Mouse (Mus musculus) lung, embryonic 15.5 days (tissue): Measurements from ENCODE around the gene Stk11. TPM values are rescaled to one million over a fixed set of nuclear protein-coding genes. Genes with fewer than 3 reads are reported as not detected.
A peak's percentile ranks its signal among the peaks of the same experiment; 100 is the strongest.

Experiments used
- ATAC-seq: fragments of 200-750 bp; cut with Nextera tagmentation; 2 replicates; pipeline ENCODE4 v1.8.0; 2017; ENCODE audit warnings: moderate number of reproducible peaks, borderline replicate concordance; ENCODE audit not compliant: low FRiP score, low TSS enrichment; ENCODE audit errors: extremely low read depth
- H3K27ac ChIP-seq: fragments of 300-500 bp; sonication (generic); 2 replicates; pipeline ENCODE4 v1.5.1; 2015; ENCODE audit warnings: moderate library complexity, mild to moderate bottlenecking, inconsistent platforms
- H3K27me3 ChIP-seq: fragments of 300-500 bp; sonication (generic); 2 replicates; pipeline ENCODE4 v1.6.1; 2015; ENCODE audit warnings: inconsistent platforms
- H3K36me3 ChIP-seq: fragments of 300-500 bp; sonication (generic); 2 replicates; pipeline ENCODE4 v1.6.1; 2015; ENCODE audit warnings: inconsistent platforms
- H3K4me1 ChIP-seq: fragments of 300-500 bp; sonication (generic); 2 replicates; pipeline ENCODE4 v1.6.1; 2015; ENCODE audit warnings: inconsistent platforms
- H3K4me2 ChIP-seq: fragments of 300-500 bp; sonication (generic); 2 replicates; pipeline ENCODE4 v1.6.1; 2015; ENCODE audit warnings: inconsistent platforms, mild to moderate bottlenecking, moderate library complexity
- H3K4me3 ChIP-seq: fragments of 300-500 bp; sonication (generic); 2 replicates; pipeline ENCODE4 v1.5.1; 2015; ENCODE audit warnings: mild to moderate bottlenecking, inconsistent platforms
- H3K9ac ChIP-seq: fragments of 300-500 bp; sonication (generic); 2 replicates; pipeline ENCODE4 v1.6.1; 2015; ENCODE audit warnings: inconsistent platforms
- H3K9me3 ChIP-seq: fragments of 300-500 bp; sonication (generic); 2 replicates; pipeline ENCODE4 v1.6.1; 2016; ENCODE audit warnings: inconsistent platforms
- whole genome bisulfite sequencing: fragments of 180-500 bp; shearing (Covaris S2); methylation state at CpG from one replicate; pipeline ENCODE4 v1.1.7; 2015; 5-methylcytosine and 5-hydroxymethylcytosine counted together
- polyA plus RNA-seq: library from polyadenylated mRNA; unstranded; fragments of >200 nt; fragmentation: Nextera tagmentation; extraction: Ambion mirVana; gene quantifications from 2 replicates; pipeline ENCODE4 v1.2.1, GENCODE M21; 2015

Stk11 gene
- polyA plus RNA-seq, 1 experiment from 2014 or later: 18.6 TPM

DNA sequence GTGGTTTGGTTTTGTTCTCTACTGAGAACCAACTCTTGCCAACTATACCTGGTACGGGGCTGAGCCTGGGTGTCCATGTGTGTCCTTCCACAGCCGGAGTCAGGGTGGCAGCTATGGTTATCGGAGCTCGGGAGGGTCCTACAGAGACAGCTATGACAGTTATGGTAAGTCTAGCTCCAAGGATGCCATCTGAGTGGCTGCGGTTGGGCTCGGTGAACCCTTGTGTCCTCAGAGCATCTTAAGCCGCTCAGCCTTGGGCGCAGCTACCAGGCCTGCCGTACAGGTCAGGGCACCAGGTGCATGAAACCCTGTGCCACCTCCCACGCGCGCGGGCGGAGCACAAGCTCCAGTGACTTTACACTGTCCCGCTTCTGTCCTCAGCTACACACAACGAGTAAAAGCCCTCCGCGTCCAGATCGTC, 55.0 kb downstream of the Stk11 start:
- ATAC-seq: no peak
- H3K9ac ChIP-seq: no peak overlapping the region
- H3K36me3 ChIP-seq: peaks cover 26% of the 10 kb centered on the region
- no peaks in the 10 kb centered on the region for H3K27me3 ChIP-seq
- no peak overlapping the region for H3K4me2 ChIP-seq
- no peaks in the 10 kb centered on the region for H3K9me3 ChIP-seq
- WGBS: 93% methylated on average over 19 of the region's 19 CpGs
- H3K27ac ChIP-seq: no peak overlapping the region
- H3K4me1 ChIP-seq: peaks cover 48% of the 10 kb centered on the region
- no peak overlapping the region for H3K4me3 ChIP-seq

DNA sequence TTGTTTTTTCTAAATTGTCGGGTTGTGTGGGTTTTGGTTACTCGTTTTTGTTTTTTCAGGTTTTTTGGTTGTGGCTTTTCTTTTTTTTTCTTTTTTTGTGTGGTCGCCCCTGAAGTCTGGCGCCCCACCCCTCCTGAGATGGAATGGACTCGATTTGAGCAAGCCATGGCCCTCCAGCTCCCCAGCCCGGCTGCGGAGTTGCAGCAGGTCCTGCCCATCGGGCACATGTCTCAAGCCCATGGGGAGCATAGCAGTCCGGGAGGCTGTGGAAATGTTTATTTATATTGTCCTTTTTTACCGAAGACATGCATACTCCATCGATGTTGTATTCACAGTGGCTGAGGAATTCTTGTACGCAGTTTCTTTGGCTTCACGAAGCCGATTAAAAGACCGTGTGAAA, 55.6 kb downstream of the Stk11 start:
- Histone ChIP-seq H3K4me3 (no peak overlapping the region), H3K9me3 (no peaks in the 10 kb centered on the region), H3K27ac (no peak overlapping the region), H3K4me1 (peaks cover 46% of the 10 kb centered on the region), H3K27me3 (no peaks in the 10 kb centered on the region), H3K4me2 (no peak overlapping the region), H3K36me3 (peaks cover 26% of the 10 kb centered on the region), H3K9ac (0 out of 2 replicates have a peak overlapping the region, but pooled peaks have one; percentile 6)
- 77% methylated on average over 15 of the region's 15 CpGs for WGBS
- ATAC-seq: no peak

DNA sequence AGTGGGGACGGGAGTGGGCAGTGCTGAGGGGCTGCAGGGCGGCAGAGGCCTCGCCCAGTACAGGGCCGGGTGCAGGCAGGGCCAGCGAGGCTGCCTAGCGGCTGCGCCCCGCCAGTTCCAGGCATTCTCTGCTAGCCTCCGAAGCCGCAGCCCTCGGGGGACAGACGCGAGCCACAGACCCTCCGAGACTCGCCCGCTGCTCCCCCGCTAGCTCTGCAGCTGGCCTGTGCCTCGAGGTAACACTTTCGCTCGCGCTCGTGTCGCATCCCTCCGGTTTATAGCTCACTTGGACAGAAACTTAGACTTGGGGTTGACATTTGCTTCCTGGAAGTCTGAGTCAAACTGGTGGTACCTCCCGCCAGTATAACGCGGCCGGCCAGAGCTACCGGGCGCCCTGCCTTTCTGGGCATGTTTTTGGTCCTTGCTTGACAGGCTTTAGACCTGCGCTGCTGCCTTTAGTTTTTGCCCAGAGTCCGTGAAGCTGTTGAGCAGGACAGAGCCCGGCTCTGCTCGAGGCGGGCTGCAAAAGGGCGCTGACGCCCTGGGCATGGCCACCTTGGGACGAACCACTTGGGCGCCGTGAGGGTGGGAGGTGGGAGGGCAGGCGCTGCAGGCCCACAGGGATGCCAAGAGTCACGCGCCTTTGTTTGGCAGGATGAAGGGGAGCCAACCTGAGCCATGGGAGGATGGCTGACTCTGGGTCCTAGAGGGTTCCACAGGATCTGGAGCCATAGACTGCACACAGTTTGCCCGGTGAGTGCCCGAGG, 56.3 kb downstream of the Stk11 start:
- Histone ChIP-seq H3K36me3 (peaks cover 26% of the 10 kb centered on the region), H3K9ac (peak overlapping the region; percentile 60; the same call in 1 of the 2 replicates), H3K27ac (peak overlapping the region; percentile 93), H3K4me1 (peaks cover 40% of the 10 kb centered on the region), H3K4me2 (peak overlapping the region; percentile 73), H3K27me3 (no peaks in the 10 kb centered on the region), H3K4me3 (peak overlapping the region; percentile 69; the same call in 1 of the 2 replicates), H3K9me3 (no peaks in the 10 kb centered on the region)
- ATAC-seq: no peak
- 84% methylated on average over 43 of the region's 45 CpGs for WGBS

DNA sequence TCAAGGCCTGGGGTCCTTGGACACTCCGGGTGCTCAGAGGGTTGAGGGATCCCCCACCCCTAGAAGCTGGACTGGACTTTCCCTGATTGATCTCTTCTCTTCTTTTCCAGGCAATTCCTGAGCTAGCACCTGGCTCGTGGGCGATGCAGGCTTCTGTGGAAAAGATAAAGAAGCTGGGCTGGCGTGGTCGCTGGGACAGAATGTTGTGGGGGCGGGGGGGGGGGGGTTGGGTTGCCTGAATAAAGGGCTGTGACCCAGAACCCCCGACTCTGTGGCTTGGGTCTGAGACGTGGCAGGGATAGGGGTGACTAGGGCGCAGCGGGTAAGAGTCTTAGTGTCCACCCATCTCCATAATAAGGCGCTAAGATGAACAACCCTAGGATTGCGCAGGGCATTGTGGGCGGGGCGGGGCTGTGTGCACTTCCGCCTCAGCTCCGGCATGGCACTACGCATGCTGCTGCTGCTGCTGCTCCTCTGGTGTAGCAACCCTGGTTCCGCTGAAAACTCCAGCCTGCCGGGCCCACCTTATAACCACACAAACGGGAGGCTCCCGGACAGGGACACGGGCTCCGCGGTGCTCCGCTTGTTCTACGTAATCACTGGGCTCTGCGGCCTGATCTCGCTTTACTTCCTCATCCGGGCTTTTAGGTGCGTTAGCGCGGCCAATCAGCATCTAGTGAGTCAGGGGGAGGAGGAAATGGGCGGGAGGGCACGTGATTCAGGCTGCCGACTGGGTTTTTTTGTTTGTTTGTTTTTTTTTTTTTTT, 57.1 kb downstream of the Stk11 start, which contains the start of gene 1600002K03Rik:
Gene 1600002K03Rik, plus strand, starts transcription at position 418 of the 766 bp plus-strand sequence.
- no peaks in the 10 kb centered on the region for H3K27me3 ChIP-seq
- peak within 1 kb of the TSS; percentile 73 for H3K4me2 ChIP-seq
- peaks cover 37% of the 10 kb centered on the region for H3K4me1 ChIP-seq
- peak within 1 kb of the TSS; percentile 69 for H3K4me3 ChIP-seq
- 8% methylated on average over 35 of the region's 35 CpGs for WGBS
- peak; percentile 72 for ATAC-seq
- peak within 1 kb of the TSS; percentile 60 for H3K9ac ChIP-seq
- no peaks in the 10 kb centered on the region for H3K9me3 ChIP-seq
- peaks cover 26% of the 10 kb centered on the region for H3K36me3 ChIP-seq
- peak within 1 kb of the TSS; percentile 93 for H3K27ac ChIP-seq

DNA sequence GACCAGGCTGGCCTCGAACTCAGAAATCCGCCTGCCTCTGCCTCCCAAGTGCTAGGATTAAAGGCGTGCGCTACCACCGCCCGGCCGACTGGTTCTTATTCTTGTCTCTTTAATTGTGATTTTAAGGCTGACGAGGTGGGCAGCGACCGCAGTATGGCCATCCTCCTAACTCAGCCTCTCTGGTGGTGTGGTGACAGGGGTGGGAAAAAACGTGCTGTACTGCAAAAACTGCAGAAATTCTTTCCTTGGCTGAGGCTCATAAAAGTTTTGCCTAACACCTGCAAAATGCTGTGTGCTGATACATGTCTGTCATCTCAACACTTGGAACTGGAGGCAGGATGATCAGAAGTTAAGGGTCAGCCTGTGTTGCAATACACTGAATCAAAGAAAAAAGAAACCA, 57.8 kb downstream of the Stk11 start:
- peak overlapping the region; percentile 60 for H3K9ac ChIP-seq
- H3K36me3 ChIP-seq: peaks cover 26% of the 10 kb centered on the region
- ATAC-seq: no peak
- peak overlapping the region; percentile 93; the same call in 1 of the 2 replicates for H3K27ac ChIP-seq
- no peaks in the 10 kb centered on the region for H3K9me3 ChIP-seq
- peak overlapping the region; percentile 69 for H3K4me3 ChIP-seq
- peaks cover 37% of the 10 kb centered on the region for H3K4me1 ChIP-seq
- no peaks in the 10 kb centered on the region for H3K27me3 ChIP-seq
- 11% methylated on average over 11 of the region's 11 CpGs for WGBS
- H3K4me2 ChIP-seq: peak overlapping the region; percentile 73

DNA sequence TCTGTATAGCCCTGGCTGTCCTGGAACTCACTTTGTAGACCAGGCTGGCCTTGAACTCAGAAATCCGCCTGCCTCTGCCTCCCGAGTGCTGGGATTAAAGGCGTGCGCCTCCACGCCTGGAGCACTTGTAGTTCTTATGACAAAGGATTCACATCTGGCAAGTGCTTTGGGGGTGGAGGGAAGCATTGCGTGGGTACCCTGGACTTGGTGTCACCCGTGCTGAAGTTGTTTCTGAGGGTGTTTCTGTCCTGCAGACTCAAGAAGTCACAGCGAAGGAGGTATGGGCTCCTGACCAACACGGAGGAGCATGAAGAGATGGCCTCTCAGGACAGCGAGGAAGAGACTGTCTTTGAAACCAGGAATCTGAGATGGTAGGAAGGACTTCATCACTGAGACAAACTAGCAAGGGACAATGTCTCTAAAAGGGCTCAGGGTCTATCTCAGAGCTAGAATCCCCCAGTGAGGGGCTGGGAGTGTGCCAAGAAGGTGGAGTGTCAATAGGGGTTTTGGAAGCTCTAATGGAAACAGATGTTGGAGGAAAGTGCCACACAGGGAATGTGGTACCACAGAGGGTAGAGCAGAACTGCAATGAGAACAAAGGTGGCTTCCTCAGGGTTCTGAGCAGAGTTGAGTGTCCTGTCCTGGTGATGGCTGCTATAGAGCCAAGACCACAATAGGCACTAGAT, 58.5 kb downstream of the Stk11 start:
- H3K36me3 ChIP-seq: peaks cover 26% of the 10 kb centered on the region

DNA sequence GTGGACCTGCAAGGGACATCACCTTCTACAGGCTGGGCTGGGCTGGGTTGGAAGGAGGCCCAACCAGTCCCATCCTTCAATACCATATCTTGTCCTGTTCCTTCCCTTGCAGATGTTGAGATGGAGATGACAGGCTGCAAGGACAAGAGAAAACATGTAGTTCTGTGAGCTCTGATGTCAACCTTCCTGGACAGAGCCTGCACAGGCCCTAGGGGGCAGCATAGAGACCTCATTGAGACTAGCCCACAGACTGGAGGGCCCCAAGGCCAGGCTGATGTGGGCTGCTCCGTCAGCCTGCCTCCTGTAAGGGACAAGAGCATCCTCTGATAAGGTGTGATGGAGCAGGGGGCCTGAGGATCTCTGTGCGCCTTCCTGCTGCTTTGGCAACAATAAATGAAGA, 59.1 kb downstream of the Stk11 start:
- 48% methylated on average over 2 of the region's 2 CpGs for WGBS
- H3K9ac ChIP-seq: no peak overlapping the region

More for the DNA sequence above, 58.5 kb downstream of the Stk11 start:
- H3K4me1 ChIP-seq: peaks cover 33% of the 10 kb centered on the region
- H3K4me2 ChIP-seq: no peak overlapping the region
- no peak overlapping the region for H3K27ac ChIP-seq
- no peaks in the 10 kb centered on the region for H3K27me3 ChIP-seq
- ATAC-seq: no peak
- no peaks in the 10 kb centered on the region for H3K9me3 ChIP-seq
- 83% methylated on average over 10 of the region's 10 CpGs for WGBS
- no peak overlapping the region for H3K9ac ChIP-seq
- no peak overlapping the region for H3K4me3 ChIP-seq

DNA sequence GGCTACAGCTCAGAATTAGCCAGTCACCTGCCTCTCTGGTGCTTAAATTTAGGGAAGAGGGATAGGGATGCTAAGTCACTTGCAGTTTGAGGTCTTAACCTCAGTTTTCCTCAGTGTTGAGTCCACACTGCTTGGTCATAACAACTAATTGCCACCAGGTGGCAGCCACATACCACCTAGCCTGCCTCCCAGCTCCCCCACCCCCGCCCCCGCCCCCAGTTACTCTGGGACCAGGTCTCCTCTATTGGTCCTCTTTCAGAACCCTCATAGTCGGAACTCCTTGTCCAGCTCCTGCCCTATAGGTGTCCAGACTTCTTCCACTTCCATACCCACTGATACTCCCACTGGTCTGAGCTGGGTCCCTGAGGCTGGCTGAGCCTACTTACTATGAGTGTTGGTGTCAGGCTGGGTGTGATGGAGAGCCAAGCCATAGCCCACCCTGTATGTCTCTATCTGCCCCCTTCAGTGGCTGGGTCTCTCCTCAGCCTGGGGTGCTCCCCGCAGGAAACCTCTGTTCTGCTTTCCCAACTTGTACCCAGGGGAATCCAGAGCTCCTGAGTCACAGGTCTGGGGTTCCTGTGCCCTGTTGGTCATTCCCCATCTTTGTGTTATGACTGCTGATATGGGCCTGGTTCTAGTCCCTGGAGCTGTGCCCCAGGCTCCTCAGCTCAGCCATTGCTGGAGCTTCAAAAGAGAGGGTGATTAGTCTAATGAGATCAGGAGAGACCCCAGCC, 60.1 kb downstream of the Stk11 start:
- H3K27ac ChIP-seq: no peak overlapping the region
- no peak for ATAC-seq
- H3K4me2 ChIP-seq: no peak overlapping the region
- no peaks in the 10 kb centered on the region for H3K27me3 ChIP-seq
- 20% methylated on average over 4 of the region's 4 CpGs for WGBS
- no peak overlapping the region for H3K4me3 ChIP-seq
- peaks cover 15% of the 10 kb centered on the region for H3K36me3 ChIP-seq
- peaks cover 35% of the 10 kb centered on the region for H3K4me1 ChIP-seq
- no peaks in the 10 kb centered on the region for H3K9me3 ChIP-seq
- no peak overlapping the region for H3K9ac ChIP-seq

More for the DNA sequence above, 59.1 kb downstream of the Stk11 start:
- Histone ChIP-seq H3K4me1 (peaks cover 28% of the 10 kb centered on the region), H3K4me3 (no peak overlapping the region), H3K27ac (no peak overlapping the region), H3K9me3 (no peaks in the 10 kb centered on the region), H3K36me3 (peaks cover 25% of the 10 kb centered on the region), H3K4me2 (no peak overlapping the region), H3K27me3 (no peaks in the 10 kb centered on the region)
- ATAC-seq: no peak

DNA sequence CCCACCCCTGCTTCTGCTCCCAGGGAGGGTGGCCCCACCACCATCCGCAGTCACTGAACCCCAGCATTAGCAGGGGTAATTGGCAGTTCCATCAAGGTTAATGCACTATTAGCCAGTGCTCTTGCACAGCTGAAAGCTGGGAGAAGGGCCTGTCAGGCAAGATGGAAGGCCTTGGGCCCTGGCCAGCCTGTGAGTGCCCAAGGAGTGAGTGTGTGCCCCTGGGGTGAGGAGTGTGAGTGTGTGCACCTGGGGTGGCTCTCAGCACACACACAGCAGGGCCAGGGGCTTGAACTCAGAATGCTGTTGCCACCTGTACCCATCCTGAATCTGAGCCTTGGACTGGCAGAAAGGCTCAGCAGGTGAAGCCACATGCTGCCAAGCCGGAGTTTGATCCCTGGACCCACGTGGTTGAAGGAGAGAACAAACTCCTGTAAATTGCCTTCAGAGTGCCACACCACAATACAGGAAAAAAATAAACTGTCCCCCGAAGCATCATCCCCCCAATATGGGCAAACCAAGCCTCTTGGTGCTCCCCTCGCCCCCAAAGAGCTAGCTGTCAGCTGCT, 60.7 kb downstream of the Stk11 start:
- Histone ChIP-seq H3K27me3 (no peaks in the 10 kb centered on the region), H3K4me2 (no peak overlapping the region), H3K9me3 (no peaks in the 10 kb centered on the region), H3K4me3 (no peak overlapping the region), H3K4me1 (peaks cover 40% of the 10 kb centered on the region), H3K9ac (no peak overlapping the region), H3K36me3 (peaks cover 9% of the 10 kb centered on the region), H3K27ac (no peak overlapping the region)
- WGBS: 77% methylated on average over 5 of the region's 5 CpGs
- ATAC-seq: no peak

DNA sequence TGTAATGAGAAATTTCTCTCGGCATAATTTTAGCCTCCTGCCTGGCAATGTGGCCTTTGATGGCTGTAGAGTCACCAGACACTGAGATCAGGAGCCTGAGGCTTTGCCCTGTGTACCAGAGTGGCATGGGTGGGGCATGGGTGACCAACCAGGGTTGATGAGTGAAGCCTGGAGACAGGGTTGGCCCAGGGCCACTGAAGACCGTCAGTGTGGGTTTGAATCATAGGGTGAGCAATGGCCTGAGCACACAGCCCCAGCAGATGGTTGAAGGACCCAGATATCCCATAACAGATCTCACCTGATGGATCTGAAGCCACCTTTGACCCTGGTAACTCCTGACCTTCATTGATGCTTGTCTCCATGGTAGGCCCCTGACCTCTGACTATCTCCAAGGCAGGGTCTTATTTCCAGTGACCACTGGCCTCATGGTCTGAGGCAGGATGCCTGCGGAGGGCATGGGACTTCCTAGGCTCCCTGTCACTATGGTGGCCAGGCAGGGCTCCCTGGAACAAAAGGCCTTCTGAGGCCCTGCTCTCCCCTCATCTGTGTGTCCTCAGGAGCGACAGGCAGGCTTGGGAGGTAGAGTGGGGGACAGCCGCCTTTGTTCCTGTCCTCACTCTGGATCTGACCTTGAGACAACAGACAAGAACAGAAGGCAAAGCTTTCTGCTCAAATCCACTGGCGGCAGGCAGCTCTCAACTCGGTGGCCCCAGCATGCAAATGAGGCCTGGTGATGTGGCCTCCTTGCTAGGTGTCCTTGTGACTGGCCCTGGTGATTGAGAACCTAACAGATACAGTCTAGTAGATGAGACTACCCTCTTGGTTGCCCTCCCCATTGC, 62.1 kb downstream of the Stk11 start:
- Histone ChIP-seq H3K4me2 (no peak overlapping the region), H3K4me3 (no peak overlapping the region), H3K27me3 (no peaks in the 10 kb centered on the region), H3K9ac (no peak overlapping the region), H3K9me3 (no peaks in the 10 kb centered on the region), H3K27ac (no peak overlapping the region), H3K36me3 (no peaks in the 10 kb centered on the region), H3K4me1 (peaks cover 28% of the 10 kb centered on the region)
- 68% methylated on average over 7 of the region's 7 CpGs for WGBS
- no peak for ATAC-seq
